Mouse (Mus musculus) midbrain, embryonic 10.5 days (tissue): ENCODE data around the gene Ptprg. TPM values are rescaled to one million over a fixed set of nuclear protein-coding genes. Genes with fewer than 3 reads are reported as not detected.

Experiments used
- DNase-seq: peaks from one replicate; pipeline ENCODE4 v3.0.0-alpha.2; 2017; ENCODE audit warnings: low spot score
- H3K27ac ChIP-seq: fragments of 300-500 bp; sonication (generic); replicated peaks from 2 replicates; pipeline ENCODE4 v1.5.1; 2016; ENCODE audit warnings: mild to moderate bottlenecking
- H3K27me3 ChIP-seq: fragments of 300-500 bp; sonication (generic); 2 replicates; pipeline ENCODE4 v1.6.1; 2016; ENCODE audit warnings: low read depth, mild to moderate bottlenecking; ENCODE audit not compliant: poor library complexity, severe bottlenecking
- H3K36me3 ChIP-seq: fragments of 300-500 bp; sonication (generic); 2 replicates; pipeline ENCODE4 v1.6.1; 2016; ENCODE audit warnings: mild to moderate bottlenecking, moderate library complexity
- H3K4me1 ChIP-seq: fragments of 300-500 bp; sonication (generic); 2 replicates; pipeline ENCODE4 v1.6.1; 2016
- H3K4me3 ChIP-seq: fragments of 300-500 bp; sonication (generic); 2 replicates; pipeline ENCODE4 v1.5.1; 2016; ENCODE audit warnings: mild to moderate bottlenecking, moderate library complexity
- H3K9me3 ChIP-seq: fragments of 300-500 bp; sonication (generic); replicated peaks from 2 replicates; pipeline ENCODE4 v1.6.1; 2016; ENCODE audit warnings: mild to moderate bottlenecking
- WGBS: fragments of 180-500 bp; shearing (Covaris S2); methylation state at CpG from one replicate; pipeline ENCODE4 v1.1.7; 2016; 5-methylcytosine and 5-hydroxymethylcytosine counted together
- polyA plus RNA-seq: library from polyadenylated mRNA; unstranded; fragments of >200 nt; fragmentation: Nextera tagmentation; extraction: Ambion mirVana; gene quantifications from 2 replicates; pipeline ENCODE4 v1.2.1, GENCODE M21; 2016

The Ptprg gene
- polyA plus RNA-seq, 1 experiment from 2014 or later = 34.8 TPM

GRCm38 (mm10) chr14:11608366-11608765 is 55.0 kb downstream of the Ptprg start:
- no peak overlapping the region for H3K27ac ChIP-seq
- H3K4me1 ChIP-seq = peaks cover 11% of the 10 kb centered on the region
- no peaks in the 10 kb centered on the region for H3K9me3 ChIP-seq
- DNase-seq = no peak
- WGBS = 58% methylated on average over 8 of the region's 8 CpGs
- no peak overlapping the region for H3K4me3 ChIP-seq
- no peaks in the 10 kb centered on the region for H3K36me3 ChIP-seq
- H3K27me3 ChIP-seq = no peaks in the 10 kb centered on the region

DNA sequence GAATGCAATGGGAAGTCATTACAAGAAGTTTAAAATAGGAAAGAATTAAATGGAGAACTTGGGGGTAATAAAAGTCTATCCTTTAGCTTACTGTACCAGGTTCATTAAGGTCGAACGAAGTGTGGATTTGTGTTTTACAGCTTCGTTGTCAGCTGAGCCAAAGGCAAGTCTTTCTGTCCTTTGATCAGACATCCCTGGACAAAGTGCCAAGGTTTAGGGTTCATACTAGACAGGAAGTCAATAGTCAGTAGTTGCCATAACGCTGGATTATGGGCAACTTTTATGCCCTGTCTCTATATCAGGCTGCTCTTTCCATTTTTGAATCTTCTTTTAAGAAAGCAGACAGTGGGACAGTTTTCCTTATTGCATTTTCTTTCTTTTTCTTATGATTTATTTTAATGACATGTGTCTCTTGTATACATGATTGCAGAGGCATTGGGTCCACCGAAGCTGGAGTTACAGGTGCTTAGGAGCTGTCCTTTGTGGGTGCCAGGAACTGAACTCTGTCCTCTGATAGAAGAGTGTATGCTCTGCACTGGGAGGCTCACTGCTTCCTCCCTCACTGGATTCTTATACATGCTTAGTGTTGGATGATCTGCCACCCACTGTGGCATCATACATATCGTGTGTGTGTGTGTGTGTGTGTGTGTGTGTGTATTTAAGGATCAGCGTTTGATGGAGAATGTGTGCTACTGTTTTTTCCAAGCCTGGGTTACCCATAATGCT is 56.7 kb downstream of the Ptprg start:
- Histone ChIP-seq H3K9me3 (no peaks in the 10 kb centered on the region), H3K36me3 (no peaks in the 10 kb centered on the region), H3K4me1 (peaks cover 11% of the 10 kb centered on the region; the same call in 1 of the 2 replicates), H3K27ac (no peak overlapping the region), H3K27me3 (no peaks in the 10 kb centered on the region), H3K4me3 (no peak overlapping the region)
- WGBS = 94% methylated on average over 7 of the region's 7 CpGs
- DNase-seq = no peak

DNA sequence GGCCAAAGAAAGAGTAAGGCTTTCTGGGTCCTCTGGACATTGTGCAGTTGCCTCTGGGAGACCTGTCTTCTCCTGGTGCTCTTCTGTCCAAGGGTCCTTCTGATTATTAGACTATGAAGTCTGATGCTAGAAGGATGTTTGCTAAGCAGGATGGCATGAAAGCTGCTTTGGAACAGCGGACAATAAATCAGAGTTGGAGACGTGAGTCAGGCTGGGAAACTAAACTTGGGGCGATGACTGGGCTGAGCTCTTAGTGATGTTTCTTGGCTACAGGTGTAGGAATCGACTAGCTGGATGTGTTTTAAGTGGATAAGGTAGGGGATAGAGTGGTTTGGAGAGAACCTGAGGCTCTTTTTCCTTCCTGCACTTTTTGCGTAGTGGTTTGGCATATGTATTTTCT is 59.1 kb downstream of the Ptprg start:
- no peaks in the 10 kb centered on the region for H3K36me3 ChIP-seq
- H3K4me1 ChIP-seq = peaks cover 18% of the 10 kb centered on the region
- 89% methylated on average over 5 of the region's 5 CpGs for WGBS
- no peak overlapping the region for H3K4me3 ChIP-seq
- no peaks in the 10 kb centered on the region for H3K9me3 ChIP-seq
- no peaks in the 10 kb centered on the region for H3K27me3 ChIP-seq
- H3K27ac ChIP-seq = no peak overlapping the region
- DNase-seq = no peak

DNA sequence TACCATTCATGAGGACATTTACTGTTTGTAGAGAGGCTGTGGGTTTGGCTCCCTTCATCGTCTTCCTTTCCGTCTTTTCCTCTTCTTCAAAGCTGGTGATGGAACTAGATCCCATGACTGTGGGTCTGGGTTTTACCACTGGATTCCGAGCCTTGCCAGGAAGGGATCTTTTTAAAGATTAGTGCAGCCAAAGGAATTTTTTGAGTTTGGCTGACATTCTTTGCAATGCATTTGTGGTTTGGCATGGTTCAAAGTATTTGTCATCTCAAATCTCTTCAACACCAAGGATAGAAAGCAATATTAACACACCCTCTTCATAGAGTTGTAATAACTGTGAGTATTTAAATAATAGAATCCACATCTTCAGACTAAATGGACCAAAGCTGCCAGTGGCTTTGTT is 59.8 kb downstream of the Ptprg start:
- no peak for DNase-seq
- Histone ChIP-seq H3K4me1 (peaks cover 19% of the 10 kb centered on the region), H3K9me3 (no peaks in the 10 kb centered on the region), H3K27ac (no peak overlapping the region), H3K36me3 (no peaks in the 10 kb centered on the region), H3K4me3 (no peak overlapping the region), H3K27me3 (no peaks in the 10 kb centered on the region)
- WGBS = 88% methylated on average over 3 of the region's 3 CpGs

DNA sequence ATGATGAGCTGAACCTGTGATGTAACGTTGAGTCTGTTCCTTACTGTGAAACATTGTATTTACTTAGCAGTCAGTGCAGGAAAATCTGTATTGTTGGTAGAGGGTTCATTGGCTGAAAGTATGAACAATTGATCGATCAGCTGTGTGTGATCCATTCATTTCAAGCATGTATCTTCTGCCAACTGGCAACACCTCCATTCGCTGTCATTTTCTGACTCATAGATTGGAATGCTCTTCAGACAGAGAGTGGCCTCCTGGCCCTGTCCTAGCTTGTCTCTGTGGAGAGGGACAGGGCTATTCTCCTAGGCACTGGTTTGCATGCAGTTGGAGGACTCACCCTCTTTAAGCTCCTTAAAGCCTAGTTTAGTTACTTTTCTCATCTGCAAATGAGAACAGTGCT is 62.4 kb downstream of the Ptprg start:
- no peak for DNase-seq
- Histone ChIP-seq H3K4me3 (no peak overlapping the region), H3K9me3 (no peaks in the 10 kb centered on the region), H3K4me1 (peaks cover 27% of the 10 kb centered on the region), H3K27me3 (no peaks in the 10 kb centered on the region), H3K27ac (no peak overlapping the region), H3K36me3 (no peaks in the 10 kb centered on the region)
- WGBS = 68% methylated on average over 3 of the region's 3 CpGs

DNA sequence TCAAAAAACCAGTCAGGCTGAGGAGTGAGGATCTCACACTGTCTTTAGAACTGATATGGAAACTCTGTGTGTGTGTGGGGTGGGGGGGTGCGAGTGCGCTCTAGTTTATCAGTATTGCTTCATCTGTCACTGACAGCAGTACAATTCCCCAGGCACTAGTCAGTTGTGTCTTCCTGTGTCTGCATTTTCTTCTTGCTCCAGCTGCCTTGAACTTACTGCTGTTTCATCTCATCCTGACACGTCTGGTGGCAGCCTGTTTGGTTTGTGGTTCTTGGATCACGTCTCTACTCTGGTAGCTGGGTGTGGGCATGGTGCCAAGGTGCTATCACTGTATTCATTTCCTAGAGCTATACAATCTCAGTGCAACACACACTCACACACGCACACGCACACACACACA is 64.0 kb downstream of the Ptprg start:
- no peak for DNase-seq
- Histone ChIP-seq H3K27me3 (no peaks in the 10 kb centered on the region), H3K36me3 (no peaks in the 10 kb centered on the region), H3K27ac (no peak overlapping the region), H3K4me3 (no peak overlapping the region), H3K4me1 (peaks cover 38% of the 10 kb centered on the region), H3K9me3 (no peaks in the 10 kb centered on the region)
- WGBS = 95% methylated on average over 6 of the region's 6 CpGs

- no peaks in the 10 kb centered on the region for H3K36me3 ChIP-seq
- H3K4me3 ChIP-seq = no peak overlapping the region
- H3K4me1 ChIP-seq = peaks cover 43% of the 10 kb centered on the region
- 85% methylated on average over 6 of the region's 6 CpGs for WGBS
- no peaks in the 10 kb centered on the region for H3K9me3 ChIP-seq
- no peaks in the 10 kb centered on the region for H3K27me3 ChIP-seq
- no peak overlapping the region for H3K27ac ChIP-seq
- no peak for DNase-seq
Observed at GRCm38 (mm10) chr14:11618140-11618705, 64.9 kb downstream of the Ptprg start.

DNA sequence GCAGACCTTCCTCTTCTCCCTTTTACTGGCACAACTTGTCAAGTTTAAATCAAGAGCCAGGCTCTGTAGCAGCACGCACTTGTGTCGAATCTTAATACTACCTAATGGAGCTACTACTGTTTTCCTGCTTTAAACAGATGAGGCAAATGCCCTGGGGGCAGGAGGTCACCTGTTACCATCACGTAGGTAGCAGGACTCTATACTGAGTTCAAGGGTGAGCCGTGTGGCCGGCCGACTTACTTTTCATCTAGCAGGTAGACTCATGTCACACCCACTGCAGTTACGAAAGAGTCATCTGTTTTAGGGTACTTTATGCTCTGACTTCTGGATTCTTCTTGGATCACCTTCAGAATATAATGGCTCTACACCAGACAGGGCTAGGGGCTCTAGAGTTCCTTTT is 66.3 kb downstream of the Ptprg start:
- H3K27ac ChIP-seq = no peak overlapping the region
- 96% methylated on average over 7 of the region's 7 CpGs for WGBS
- no peak overlapping the region for H3K4me3 ChIP-seq

GRCm38 (mm10) chr14:11620314-11620713 is 67.0 kb downstream of the Ptprg start:
- WGBS = 72% methylated on average over 6 of the region's 6 CpGs
- Histone ChIP-seq H3K36me3 (no peaks in the 10 kb centered on the region), H3K9me3 (no peaks in the 10 kb centered on the region), H3K27ac (no peak overlapping the region), H3K4me1 (peaks cover 40% of the 10 kb centered on the region), H3K27me3 (no peaks in the 10 kb centered on the region), H3K4me3 (no peak overlapping the region)
- no peak for DNase-seq

More for the DNA sequence above, 66.3 kb downstream of the Ptprg start:
- Histone ChIP-seq H3K9me3 (no peaks in the 10 kb centered on the region), H3K36me3 (no peaks in the 10 kb centered on the region), H3K4me1 (peaks cover 40% of the 10 kb centered on the region), H3K27me3 (no peaks in the 10 kb centered on the region)
- no peak for DNase-seq

GRCm38 (mm10) chr14:11620962-11621568 is 67.7 kb downstream of the Ptprg start:
- H3K4me3 ChIP-seq = no peak overlapping the region
- peaks cover 34% of the 10 kb centered on the region for H3K4me1 ChIP-seq
- H3K9me3 ChIP-seq = no peaks in the 10 kb centered on the region
- WGBS = 38% methylated on average over 10 of the region's 10 CpGs
- no peaks in the 10 kb centered on the region for H3K27me3 ChIP-seq
- no peaks in the 10 kb centered on the region for H3K36me3 ChIP-seq
- H3K27ac ChIP-seq = peak overlapping the region; percentile 59
- DNase-seq = no peak

GRCm38 (mm10) chr14:11623576-11623975 is 70.2 kb downstream of the Ptprg start:
- Histone ChIP-seq H3K4me3 (no peak overlapping the region), H3K36me3 (no peaks in the 10 kb centered on the region), H3K4me1 (peaks cover 25% of the 10 kb centered on the region), H3K27ac (no peak overlapping the region), H3K9me3 (no peaks in the 10 kb centered on the region), H3K27me3 (no peaks in the 10 kb centered on the region)
- 83% methylated on average over 4 of the region's 4 CpGs for WGBS
- DNase-seq = no peak

- Histone ChIP-seq H3K4me3 (no peak overlapping the region), H3K27me3 (no peaks in the 10 kb centered on the region), H3K27ac (no peak overlapping the region), H3K9me3 (no peaks in the 10 kb centered on the region), H3K36me3 (no peaks in the 10 kb centered on the region), H3K4me1 (no peaks in the 10 kb centered on the region)
- DNase-seq = no peak
- WGBS = 83% methylated on average over 2 of the region's 2 CpGs
Observed at GRCm38 (mm10) chr14:11630736-11631135, 77.4 kb downstream of the Ptprg start.

DNA sequence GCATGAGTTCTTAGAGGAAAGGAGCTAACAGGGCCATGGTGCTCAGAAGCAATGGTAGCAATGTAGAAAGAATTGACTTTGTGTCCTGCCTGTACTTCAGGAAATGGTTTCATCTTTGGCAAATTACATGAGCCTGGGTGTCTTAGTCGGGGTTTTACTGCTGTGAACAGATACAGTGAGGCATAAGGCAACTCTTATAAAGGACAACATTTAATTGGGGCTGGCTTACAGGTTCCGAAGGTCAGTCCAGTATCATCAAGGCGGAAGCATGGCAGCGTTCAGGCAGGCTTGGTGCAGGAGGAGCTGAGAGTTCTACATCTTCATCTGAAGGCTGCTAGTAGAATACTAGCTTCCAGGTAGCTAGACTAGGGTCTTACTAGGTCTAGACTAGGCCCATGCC is 78.2 kb downstream of the Ptprg start:
- WGBS = 93% methylated on average over 4 of the region's 4 CpGs
- no peak overlapping the region for H3K4me3 ChIP-seq
- H3K27ac ChIP-seq = no peak overlapping the region
- H3K4me1 ChIP-seq = no peaks in the 10 kb centered on the region
- no peaks in the 10 kb centered on the region for H3K36me3 ChIP-seq
- no peak for DNase-seq
- H3K27me3 ChIP-seq = no peaks in the 10 kb centered on the region
- H3K9me3 ChIP-seq = no peaks in the 10 kb centered on the region
